Mouse (Mus musculus): ENCODE measurements around the gene Plxnd1. TPM values are rescaled to one million over a fixed set of nuclear protein-coding genes. Genes with fewer than 3 reads are reported as not detected.

Gene Plxnd1
- polyA plus RNA-seq, 1 experiment = 26.2 TPM

DNA sequence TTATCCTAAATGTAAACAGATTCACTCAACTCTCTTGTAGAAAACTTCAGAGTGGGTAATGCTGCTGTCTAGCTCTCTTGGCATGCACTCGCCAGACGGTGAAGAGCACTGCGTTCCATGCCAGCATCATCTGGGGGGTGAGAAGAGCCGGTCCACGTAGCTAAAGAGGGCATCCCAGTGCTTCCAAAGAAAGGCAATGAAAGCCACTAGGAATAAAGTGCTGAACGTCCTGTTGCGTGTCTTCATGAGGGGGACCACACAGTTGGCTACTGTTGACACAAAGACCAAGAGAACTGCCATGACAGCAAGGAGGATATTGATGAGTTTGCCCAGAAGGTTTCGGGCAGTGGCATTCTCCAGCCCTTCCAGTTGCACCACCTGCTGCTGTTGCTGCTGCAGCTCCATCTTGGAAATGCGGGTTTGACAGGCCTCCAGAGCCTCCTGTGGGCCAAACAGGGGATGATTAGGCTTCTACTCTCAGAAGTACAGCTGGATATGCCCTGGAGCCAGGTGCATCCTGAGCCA, 27.2 kb upstream of the Plxnd1 start:
- Histone ChIP-seq H3K4me3 (ENCODE audit: low read depth, low read length) (no peak overlapping the region), H3K27me3 (ENCODE audit: control insufficient read depth, insufficient read depth, low read length) (no peaks in the 10 kb centered on the region), H3K36me3 (ENCODE audit: control insufficient read depth, insufficient read depth, low read length) (peaks cover 18% of the 10 kb centered on the region), H3K27ac (ENCODE audit: insufficient read depth, low read depth, low read length) (no peak overlapping the region), H3K4me1 (ENCODE audit: control insufficient read depth, insufficient read depth, insufficient read length, low read length) (no peaks in the 10 kb centered on the region)
- whole genome bisulfite sequencing = 86% methylated on average over 9 of the region's 9 CpGs
- TF ChIP-seq POLR2A (IDR thresholded peaks at IDR 0.05; ENCODE audit: low read depth, low read length) (no peak), CTCF (IDR thresholded peaks at IDR 0.05; ENCODE audit: extremely low read depth, insufficient read length, insufficient replicate concordance, low read depth, low read length) (no peak)

GRCm38 (mm10) chr6:116015902-116016301, 21.1 kb upstream of the Plxnd1 start:
- WGBS = 92% methylated on average over 3 of the region's 3 CpGs

GRCm38 (mm10) chr6:116014111-116014510, 19.3 kb upstream of the Plxnd1 start:
- Histone ChIP-seq H3K27ac (ENCODE audit: insufficient read depth, low read depth, low read length) (no peak overlapping the region), H3K4me3 (ENCODE audit: low read depth, low read length) (no peak overlapping the region), H3K4me1 (ENCODE audit: control insufficient read depth, insufficient read depth, insufficient read length, low read length) (no peaks in the 10 kb centered on the region), H3K36me3 (ENCODE audit: control insufficient read depth, insufficient read depth, low read length) (no peaks in the 10 kb centered on the region), H3K27me3 (ENCODE audit: control insufficient read depth, insufficient read depth, low read length) (no peaks in the 10 kb centered on the region)
- TF ChIP-seq POLR2A (IDR thresholded peaks at IDR 0.05; ENCODE audit: low read depth, low read length) (no peak), CTCF (IDR thresholded peaks at IDR 0.05; ENCODE audit: extremely low read depth, insufficient read length, insufficient replicate concordance, low read depth, low read length) (no peak)
- 83% methylated on average over 6 of the region's 6 CpGs for WGBS

More at GRCm38 (mm10) chr6:116015902-116016301, 21.1 kb upstream of the Plxnd1 start:
- Histone ChIP-seq H3K36me3 (ENCODE audit: control insufficient read depth, insufficient read depth, low read length) (peaks cover 6% of the 10 kb centered on the region), H3K27me3 (ENCODE audit: control insufficient read depth, insufficient read depth, low read length) (no peaks in the 10 kb centered on the region), H3K4me1 (ENCODE audit: control insufficient read depth, insufficient read depth, insufficient read length, low read length) (no peaks in the 10 kb centered on the region), H3K27ac (ENCODE audit: insufficient read depth, low read depth, low read length) (no peak overlapping the region), H3K4me3 (ENCODE audit: low read depth, low read length) (no peak overlapping the region)
- TF ChIP-seq CTCF (IDR thresholded peaks at IDR 0.05; ENCODE audit: extremely low read depth, insufficient read length, insufficient replicate concordance, low read depth, low read length) = no peak
- TF ChIP-seq POLR2A (IDR thresholded peaks at IDR 0.05; ENCODE audit: low read depth, low read length) = no peak

GRCm38 (mm10) chr6:116013687-116014086, 18.9 kb upstream of the Plxnd1 start:
- TF ChIP-seq POLR2A (IDR thresholded peaks at IDR 0.05; ENCODE audit: low read depth, low read length) = no peak
- no peak for TF ChIP-seq CTCF (IDR thresholded peaks at IDR 0.05; ENCODE audit: extremely low read depth, insufficient read length, insufficient replicate concordance, low read depth, low read length)
- WGBS = 14% methylated on average over 3 of the region's 3 CpGs
- Histone ChIP-seq H3K4me1 (ENCODE audit: control insufficient read depth, insufficient read depth, insufficient read length, low read length) (no peaks in the 10 kb centered on the region), H3K27me3 (ENCODE audit: control insufficient read depth, insufficient read depth, low read length) (no peaks in the 10 kb centered on the region), H3K27ac (ENCODE audit: insufficient read depth, low read depth, low read length) (no peak overlapping the region), H3K36me3 (ENCODE audit: control insufficient read depth, insufficient read depth, low read length) (no peaks in the 10 kb centered on the region), H3K4me3 (ENCODE audit: low read depth, low read length) (no peak overlapping the region)

- no peaks in the 10 kb centered on the region for H3K4me1 ChIP-seq (ENCODE audit: control insufficient read depth, insufficient read depth, insufficient read length, low read length)
- no peak overlapping the region for H3K4me3 ChIP-seq (ENCODE audit: low read depth, low read length)
- no peaks in the 10 kb centered on the region for H3K36me3 ChIP-seq (ENCODE audit: control insufficient read depth, insufficient read depth, low read length)
- WGBS = under 1% methylated on average over 6 of the region's 6 CpGs
- TF ChIP-seq CTCF (IDR thresholded peaks at IDR 0.05; ENCODE audit: extremely low read depth, insufficient read length, insufficient replicate concordance, low read depth, low read length) (peak; percentile 86; the same call in 1 of the 2 replicates), POLR2A (IDR thresholded peaks at IDR 0.05; ENCODE audit: low read depth, low read length) (no peak)
- no peaks in the 10 kb centered on the region for H3K27me3 ChIP-seq (ENCODE audit: control insufficient read depth, insufficient read depth, low read length)
- no peak overlapping the region for H3K27ac ChIP-seq (ENCODE audit: insufficient read depth, low read depth, low read length)
These were observed 15.7 kb upstream of the Plxnd1 start for GRCm38 (mm10) chr6:116010541-116010940.

DNA sequence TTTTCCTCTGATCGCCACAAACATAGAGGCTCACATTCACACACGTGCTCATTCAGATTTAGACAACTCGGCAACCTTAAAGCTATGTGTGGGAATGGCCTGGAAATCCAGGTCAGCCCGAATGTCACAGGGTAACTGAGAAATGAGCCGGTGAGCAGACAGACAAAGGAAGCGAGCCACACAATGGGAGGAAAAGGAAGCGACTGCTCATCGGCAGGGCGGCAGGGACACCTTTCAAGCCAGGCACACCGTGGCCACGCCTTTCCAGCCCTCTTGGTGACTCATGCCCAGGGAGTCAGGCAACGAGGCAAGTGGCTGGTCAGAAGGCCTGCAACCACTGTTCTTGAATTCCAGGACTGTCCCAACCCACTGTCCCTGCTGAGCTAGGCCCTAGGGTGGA, 14.6 kb upstream of the Plxnd1 start:
- Histone ChIP-seq H3K4me1 (ENCODE audit: control insufficient read depth, insufficient read depth, insufficient read length, low read length) (no peaks in the 10 kb centered on the region), H3K4me3 (ENCODE audit: low read depth, low read length) (no peak overlapping the region), H3K27ac (ENCODE audit: insufficient read depth, low read depth, low read length) (no peak overlapping the region), H3K27me3 (ENCODE audit: control insufficient read depth, insufficient read depth, low read length) (no peaks in the 10 kb centered on the region), H3K36me3 (ENCODE audit: control insufficient read depth, insufficient read depth, low read length) (no peaks in the 10 kb centered on the region)
- TF ChIP-seq POLR2A (IDR thresholded peaks at IDR 0.05; ENCODE audit: low read depth, low read length) (no peak), CTCF (IDR thresholded peaks at IDR 0.05; ENCODE audit: extremely low read depth, insufficient read length, insufficient replicate concordance, low read depth, low read length) (no peak)
- WGBS = 38% methylated on average over 12 of the region's 12 CpGs

DNA sequence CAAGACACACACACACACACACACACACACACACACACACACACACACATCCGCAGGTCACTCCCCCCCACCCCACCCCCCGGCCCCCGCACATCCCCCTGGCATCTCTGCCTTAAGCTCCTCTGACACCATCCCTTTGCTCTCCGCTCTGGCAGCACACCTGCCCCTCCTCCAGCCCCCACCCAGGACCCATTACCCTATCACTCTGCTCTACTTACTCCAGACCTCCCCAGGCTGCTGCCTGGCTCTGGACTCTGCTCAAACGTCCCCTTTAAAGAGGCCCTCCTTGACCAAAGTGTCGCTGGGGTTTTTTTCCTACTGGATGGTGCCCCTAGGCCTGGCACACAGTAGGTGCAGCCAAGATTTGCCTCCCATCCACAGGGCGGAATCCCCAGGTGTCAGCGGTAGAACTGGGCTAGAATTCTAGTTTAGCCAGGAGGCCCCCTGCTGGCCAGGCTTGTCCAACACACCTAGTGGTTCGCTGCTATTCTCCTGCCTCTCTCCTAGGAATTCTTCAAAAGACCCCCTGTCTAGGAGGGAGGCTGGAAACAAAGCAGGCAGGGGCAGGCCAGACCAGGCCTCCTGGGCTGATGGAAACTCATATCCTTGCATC, 12.9 kb upstream of the Plxnd1 start:
- no peaks in the 10 kb centered on the region for H3K36me3 ChIP-seq (ENCODE audit: control insufficient read depth, insufficient read depth, low read length)
- no peaks in the 10 kb centered on the region for H3K27me3 ChIP-seq (ENCODE audit: control insufficient read depth, insufficient read depth, low read length)
- WGBS = 22% methylated on average over 9 of the region's 9 CpGs
- peaks cover 2% of the 10 kb centered on the region; the same call in 1 of the 2 replicates for H3K4me1 ChIP-seq (ENCODE audit: control insufficient read depth, insufficient read depth, insufficient read length, low read length)
- H3K4me3 ChIP-seq (ENCODE audit: low read depth, low read length) = no peak overlapping the region
- no peak overlapping the region for H3K27ac ChIP-seq (ENCODE audit: insufficient read depth, low read depth, low read length)
- no peak for TF ChIP-seq POLR2A (IDR thresholded peaks at IDR 0.05; ENCODE audit: low read depth, low read length)
- peak; percentile 75; the same call in 1 of the 2 replicates for TF ChIP-seq CTCF (IDR thresholded peaks at IDR 0.05; ENCODE audit: extremely low read depth, insufficient read length, insufficient replicate concordance, low read depth, low read length)

All from small intestine, adult 2 months (tissue).